Mouse (Mus musculus) T-cell, adult 66 days (primary cell): ENCODE results near the gene Itga3. TPM values are rescaled to one million over a fixed set of nuclear protein-coding genes. Genes with fewer than 3 reads are reported as not detected.

ENCODE experiments used
- total RNA-seq, 2 experiments: library from RNA; stranded (reverse); gene quantifications; 3 replicates in 1 of 2; 4 replicates in 1 of 2; pipeline ENCODE4 v1.2.4; 2023

The Itga3 gene
- 1 to 10 TPM; 3.9 to 4.1 TPM for total RNA-seq

GRCm38 (mm10) chr11:95076536-95077111 is at the start of gene Itga3:
Gene Itga3 (minus strand): TSS chr11:95076801.

GRCm38 (mm10) chr11:95119990-95120632 is 43.5 kb upstream of the Itga3 start, which contains the start of gene Dlx3:
Gene Dlx3 (plus strand): TSS chr11:95120119.

GRCm38 (mm10) chr11:95041139-95041609 is 35.4 kb downstream of the Itga3 start, which contains the start of gene Pdk2:
Gene Pdk2 (minus strand): TSS chr11:95041354.

GRCm38 (mm10) chr11:95009629-95010014 is 67.0 kb downstream of the Itga3 start, which contains the start of gene Samd14:
Gene Samd14 (plus strand): TSS chr11:95009879.

Other genes starting within 250 kb of the Itga3 start
- 1 to 10 TPM; 1.5 to 1.8 TPM for gene Col1a1, start 140.6 kb downstream of the Itga3 start, total RNA-seq
- gene Hils1, start 109.2 kb downstream of the Itga3 start, total RNA-seq: not detected
- gene Sgca, start 100.5 kb downstream of the Itga3 start, total RNA-seq: not detected
- gene Ppp1r9b, start 85.8 kb downstream of the Itga3 start, total RNA-seq: 100 to 1,000 TPM; 172 to 178 TPM
- gene Samd14, start 66.9 kb downstream of the Itga3 start, total RNA-seq: 1 to 10 TPM; 1.2 to 2.1 TPM
- 10 to 100 TPM; 13.1 to 15.1 TPM for gene Pdk2, start 35.4 kb downstream of the Itga3 start, total RNA-seq
- not detected for gene Dlx3, start 43.3 kb upstream of the Itga3 start, total RNA-seq
- gene Dlx4, start 69.5 kb upstream of the Itga3 start, total RNA-seq: not detected
- not detected for gene Tac4, start 184.7 kb upstream of the Itga3 start, total RNA-seq
- 100 to 1,000 TPM; 116 to 137 TPM for gene Kat7, start 233.4 kb upstream of the Itga3 start, total RNA-seq